Mouse (Mus musculus) stomach, embryonic 15.5 days (tissue): Measurements from ENCODE around the gene Foxj3. TPM values are rescaled to one million over a fixed set of nuclear protein-coding genes. Genes with fewer than 3 reads are reported as not detected.
"Not testable (repeated sequence)": the region's sequence is repeated elsewhere in the genome, so short reads cannot be mapped to it uniquely, and the experiment has no call there.

Experiments
- ATAC-seq: fragments of 200-750 bp; cut with Nextera tagmentation; 2 replicates; pipeline ENCODE4 v1.8.0; 2017; ENCODE audit warnings: low read depth, moderate number of reproducible peaks, moderate TSS enrichment; ENCODE audit not compliant: insufficient read depth, low FRiP score
- H3K27ac ChIP-seq: fragments of 300-500 bp; sonication (generic); 2 replicates; pipeline ENCODE4 v1.5.1; 2015; ENCODE audit warnings: mild to moderate bottlenecking, inconsistent platforms
- H3K27me3 ChIP-seq: fragments of 300-500 bp; sonication (generic); replicated peaks from 2 replicates; pipeline ENCODE4 v1.6.1; 2015; ENCODE audit warnings: inconsistent platforms
- H3K36me3 ChIP-seq: fragments of 300-500 bp; sonication (generic); 2 replicates; pipeline ENCODE4 v1.6.1; 2015; ENCODE audit warnings: inconsistent platforms
- H3K4me1 ChIP-seq: fragments of 300-500 bp; sonication (generic); 2 replicates; pipeline ENCODE4 v1.6.1; 2015; ENCODE audit warnings: inconsistent platforms
- H3K4me2 ChIP-seq: fragments of 300-500 bp; sonication (generic); 2 replicates; pipeline ENCODE4 v1.6.1; 2015; ENCODE audit warnings: mild to moderate bottlenecking, inconsistent platforms
- H3K4me3 ChIP-seq: fragments of 300-500 bp; sonication (generic); replicated peaks from 2 replicates; pipeline ENCODE4 v1.5.1; 2015; ENCODE audit warnings: inconsistent platforms
- H3K9ac ChIP-seq: fragments of 300-500 bp; sonication (generic); 2 replicates; pipeline ENCODE4 v1.6.1; 2015; ENCODE audit warnings: inconsistent platforms
- H3K9me3 ChIP-seq: fragments of 300-500 bp; sonication (generic); 2 replicates; pipeline ENCODE4 v1.6.1; 2016; ENCODE audit warnings: inconsistent platforms
- WGBS: fragments of 180-500 bp; shearing (Covaris S2); methylation state at CpG from one replicate; pipeline ENCODE4 v1.1.7; 2015; 5-methylcytosine and 5-hydroxymethylcytosine counted together
- polyA plus RNA-seq: library from polyadenylated mRNA; unstranded; fragments of >200 nt; fragmentation: Nextera tagmentation; extraction: Ambion mirVana; gene quantifications from 2 replicates; pipeline ENCODE4 v1.2.1, GENCODE M21; 2015

The Foxj3 gene
- polyA plus RNA-seq = 18.2 and 23.6 TPM in 2 replicates

GRCm38 (mm10) chr4:119536615-119537014, at the start of gene Foxj3:
Gene Foxj3, plus strand, starts transcription at chr4:119537004.
- not testable (repeated sequence) for H3K9me3 ChIP-seq, H3K27ac ChIP-seq, H3K4me3 ChIP-seq, H3K27me3 ChIP-seq, H3K4me2 ChIP-seq, H3K36me3 ChIP-seq, H3K9ac ChIP-seq, H3K4me1 ChIP-seq, ATAC-seq
- 80% methylated on average over 4 of the region's 4 CpGs for WGBS

- no peak overlapping the region for H3K9ac ChIP-seq
Observed at GRCm38 (mm10) chr4:119489666-119490065, 47.1 kb upstream of the Foxj3 start.

GRCm38 (mm10) chr4:119490806-119491205, 46.0 kb upstream of the Foxj3 start:
- Histone ChIP-seq H3K9me3 (no peaks in the 10 kb centered on the region), H3K4me2 (no peak overlapping the region), H3K4me1 (no peaks in the 10 kb centered on the region), H3K36me3 (no peaks in the 10 kb centered on the region), H3K27me3 (peaks cover 22% of the 10 kb centered on the region), H3K4me3 (no peak overlapping the region), H3K9ac (no peak overlapping the region), H3K27ac (no peak overlapping the region)
- ATAC-seq = no peak
- 77% methylated on average over 3 of the region's 3 CpGs for WGBS

More at GRCm38 (mm10) chr4:119489666-119490065, 47.1 kb upstream of the Foxj3 start:
- Histone ChIP-seq H3K36me3 (no peaks in the 10 kb centered on the region), H3K27me3 (peaks cover 22% of the 10 kb centered on the region), H3K27ac (no peak overlapping the region), H3K4me1 (no peaks in the 10 kb centered on the region), H3K4me2 (no peak overlapping the region), H3K9me3 (no peaks in the 10 kb centered on the region), H3K4me3 (no peak overlapping the region)
- no peak for ATAC-seq
- WGBS = 88% methylated on average over 10 of the region's 10 CpGs

GRCm38 (mm10) chr4:119492291-119492932, 44.4 kb upstream of the Foxj3 start, which contains the start of gene Rimkla:
Gene Rimkla, minus strand, starts transcription at chr4:119492628.
- H3K4me3 ChIP-seq = peak within 1 kb of the TSS; percentile 59
- no peaks in the 10 kb centered on the region for H3K36me3 ChIP-seq
- H3K9ac ChIP-seq = no peak within 1 kb of the TSS
- H3K4me2 ChIP-seq = peak within 1 kb of the TSS; percentile 94
- H3K27ac ChIP-seq = no peak within 1 kb of the TSS
- WGBS = under 1% methylated on average over 75 of the region's 77 CpGs
- peaks cover 22% of the 10 kb centered on the region for H3K27me3 ChIP-seq
- peak; percentile 75; the same call in 1 of the 2 replicates for ATAC-seq
- no peaks in the 10 kb centered on the region for H3K4me1 ChIP-seq
- H3K9me3 ChIP-seq = no peaks in the 10 kb centered on the region

- no peaks in the 10 kb centered on the region for H3K4me1 ChIP-seq
- H3K9me3 ChIP-seq = no peaks in the 10 kb centered on the region
- peak overlapping the region; percentile 59 for H3K4me3 ChIP-seq
- no peak for ATAC-seq
- WGBS = 34% methylated on average over 10 of the region's 10 CpGs
- H3K36me3 ChIP-seq = no peaks in the 10 kb centered on the region
- H3K4me2 ChIP-seq = peak overlapping the region; percentile 94
- H3K27ac ChIP-seq = no peak overlapping the region
- H3K9ac ChIP-seq = no peak overlapping the region
- peaks cover 22% of the 10 kb centered on the region for H3K27me3 ChIP-seq
Observed at GRCm38 (mm10) chr4:119492933-119493327, 43.9 kb upstream of the Foxj3 start.

- Histone ChIP-seq H3K4me2 (no peak overlapping the region), H3K4me1 (no peaks in the 10 kb centered on the region), H3K27me3 (no peaks in the 10 kb centered on the region; the same call in 1 of the 2 replicates), H3K27ac (no peak overlapping the region), H3K9ac (no peak overlapping the region), H3K36me3 (no peaks in the 10 kb centered on the region), H3K9me3 (no peaks in the 10 kb centered on the region), H3K4me3 (no peak overlapping the region)
- no peak for ATAC-seq
- 66% methylated on average over 5 of the region's 5 CpGs for WGBS
Observed at GRCm38 (mm10) chr4:119498319-119498848, 38.4 kb upstream of the Foxj3 start.

- ATAC-seq = no peak
- Histone ChIP-seq H3K4me3 (no peak overlapping the region), H3K4me2 (no peak overlapping the region), H3K27me3 (no peaks in the 10 kb centered on the region), H3K9ac (no peak overlapping the region), H3K4me1 (no peaks in the 10 kb centered on the region), H3K36me3 (no peaks in the 10 kb centered on the region), H3K9me3 (no peaks in the 10 kb centered on the region), H3K27ac (no peak overlapping the region)
- WGBS = 70% methylated on average over 2 of the region's 2 CpGs
Observed at GRCm38 (mm10) chr4:119511591-119511990, 25.2 kb upstream of the Foxj3 start.

- no peak overlapping the region for H3K27ac ChIP-seq
- H3K4me3 ChIP-seq = no peak overlapping the region
- ATAC-seq = no peak
- 50% methylated on average over 3 of the region's 3 CpGs for WGBS
- H3K9ac ChIP-seq = no peak overlapping the region
- no peaks in the 10 kb centered on the region for H3K4me1 ChIP-seq
- no peak overlapping the region for H3K4me2 ChIP-seq
- H3K9me3 ChIP-seq = no peaks in the 10 kb centered on the region
- no peaks in the 10 kb centered on the region for H3K27me3 ChIP-seq
- H3K36me3 ChIP-seq = no peaks in the 10 kb centered on the region
Observed at GRCm38 (mm10) chr4:119512731-119513141, 24.1 kb upstream of the Foxj3 start.

GRCm38 (mm10) chr4:119523575-119523974, 13.2 kb upstream of the Foxj3 start:
- H3K27ac ChIP-seq = no peak overlapping the region
- no peaks in the 10 kb centered on the region for H3K27me3 ChIP-seq
- no peaks in the 10 kb centered on the region for H3K4me1 ChIP-seq
- H3K4me2 ChIP-seq = no peak overlapping the region
- ATAC-seq = no peak
- WGBS = 78% methylated on average over 4 of the region's 4 CpGs
- no peak overlapping the region for H3K9ac ChIP-seq
- no peaks in the 10 kb centered on the region for H3K9me3 ChIP-seq
- no peak overlapping the region for H3K4me3 ChIP-seq
- H3K36me3 ChIP-seq = no peaks in the 10 kb centered on the region

- H3K4me2 ChIP-seq = no peak overlapping the region
- H3K4me1 ChIP-seq = no peaks in the 10 kb centered on the region
- no peaks in the 10 kb centered on the region for H3K27me3 ChIP-seq
- no peak for ATAC-seq
- 80% methylated on average over 1 of the region's 1 CpGs for WGBS
- H3K9ac ChIP-seq = no peak overlapping the region
- H3K4me3 ChIP-seq = no peak overlapping the region
- H3K36me3 ChIP-seq = no peaks in the 10 kb centered on the region
- no peak overlapping the region for H3K27ac ChIP-seq
- H3K9me3 ChIP-seq = no peaks in the 10 kb centered on the region
Observed at GRCm38 (mm10) chr4:119524010-119524409, 12.8 kb upstream of the Foxj3 start.

- WGBS = 79% methylated on average over 2 of the region's 2 CpGs
Observed at GRCm38 (mm10) chr4:119524466-119524865, 12.3 kb upstream of the Foxj3 start.

GRCm38 (mm10) chr4:119526329-119526845, 10.4 kb upstream of the Foxj3 start:
- no peaks in the 10 kb centered on the region for H3K9me3 ChIP-seq
- no peak overlapping the region for H3K27ac ChIP-seq
- H3K4me3 ChIP-seq = no peak overlapping the region
- no peak for ATAC-seq
- H3K27me3 ChIP-seq = no peaks in the 10 kb centered on the region
- H3K36me3 ChIP-seq = no peaks in the 10 kb centered on the region
- no peak overlapping the region for H3K4me2 ChIP-seq
- H3K4me1 ChIP-seq = no peaks in the 10 kb centered on the region
- H3K9ac ChIP-seq = no peak overlapping the region

More at GRCm38 (mm10) chr4:119524466-119524865, 12.3 kb upstream of the Foxj3 start:
- H3K4me3 ChIP-seq = no peak overlapping the region
- H3K9me3 ChIP-seq = no peaks in the 10 kb centered on the region
- no peak overlapping the region for H3K9ac ChIP-seq
- H3K4me2 ChIP-seq = no peak overlapping the region
- H3K36me3 ChIP-seq = no peaks in the 10 kb centered on the region
- H3K4me1 ChIP-seq = no peaks in the 10 kb centered on the region
- no peaks in the 10 kb centered on the region for H3K27me3 ChIP-seq
- ATAC-seq = no peak
- no peak overlapping the region for H3K27ac ChIP-seq
